Mouse (Mus musculus): ENCODE data around the gene Nup210. TPM values are rescaled to one million over a fixed set of nuclear protein-coding genes. Genes with fewer than 3 reads are reported as not detected.

Gene Nup210
- polyA plus RNA-seq, 1 experiment, result 28.9 TPM

DNA sequence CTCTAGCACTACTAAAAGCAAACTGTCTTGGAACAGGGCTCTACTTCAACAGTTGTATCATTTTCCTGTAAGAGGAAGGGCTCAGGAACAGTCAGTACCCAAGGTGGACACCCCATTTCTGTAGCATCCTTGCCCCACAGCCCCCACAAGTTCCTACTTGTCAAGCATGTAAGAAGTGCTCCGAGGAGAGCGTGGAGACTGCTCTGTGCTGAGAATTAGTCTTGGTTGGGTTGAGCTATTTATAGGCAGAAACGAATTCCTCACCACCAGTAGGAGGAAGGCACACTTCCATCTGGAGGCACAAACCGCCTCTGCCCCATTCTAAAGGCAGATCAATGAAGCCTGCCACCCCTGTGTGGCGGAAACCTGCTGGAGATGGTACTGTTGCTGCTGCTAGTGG is 75.3 kb downstream of the Nup210 start:
- no peaks in the 10 kb centered on the region for H3K4me1 ChIP-seq (ENCODE audit: control insufficient read depth, insufficient read depth, insufficient read length, low read length)
- H3K4me3 ChIP-seq (ENCODE audit: low read depth, low read length), result no peak overlapping the region
- WGBS, result 88% methylated on average over 5 of the region's 5 CpGs
- no peak for TF ChIP-seq CTCF (IDR thresholded peaks at IDR 0.05; ENCODE audit: extremely low read depth, insufficient read length, insufficient replicate concordance, low read depth, low read length)
- TF ChIP-seq POLR2A (IDR thresholded peaks at IDR 0.05; ENCODE audit: low read depth, low read length), result no peak
- H3K36me3 ChIP-seq (ENCODE audit: control insufficient read depth, insufficient read depth, low read length), result peaks cover 13% of the 10 kb centered on the region; the same call in 1 of the 2 replicates
- H3K27me3 ChIP-seq (ENCODE audit: control insufficient read depth, insufficient read depth, low read length), result no peaks in the 10 kb centered on the region
- no peak overlapping the region for H3K27ac ChIP-seq (ENCODE audit: insufficient read depth, low read depth, low read length)

DNA sequence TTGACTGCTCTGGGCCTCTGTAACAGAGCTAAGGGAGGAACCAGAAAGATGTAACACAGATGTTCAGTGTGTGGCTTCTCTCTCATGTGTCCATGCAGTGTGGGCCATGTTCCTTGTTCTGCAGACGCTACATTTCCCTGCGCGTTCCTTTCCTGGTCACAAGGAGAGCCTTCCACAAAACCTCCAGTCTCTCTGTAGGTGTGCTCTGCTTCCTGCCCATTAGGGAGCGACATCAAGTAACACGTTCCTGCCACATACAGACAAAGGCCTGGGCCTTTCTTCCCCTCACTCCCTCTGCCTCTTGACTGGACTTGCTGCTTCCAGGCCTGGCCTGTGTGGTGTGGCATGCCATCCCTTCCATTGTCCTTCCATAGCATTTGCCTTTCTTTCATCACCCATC is 88.4 kb downstream of the Nup210 start:
- whole genome bisulfite sequencing, result 96% methylated on average over 5 of the region's 5 CpGs
- TF ChIP-seq POLR2A (IDR thresholded peaks at IDR 0.05; ENCODE audit: low read depth, low read length), result no peak
- no peak for TF ChIP-seq CTCF (IDR thresholded peaks at IDR 0.05; ENCODE audit: extremely low read depth, insufficient read length, insufficient replicate concordance, low read depth, low read length)
- H3K4me1 ChIP-seq (ENCODE audit: control insufficient read depth, insufficient read depth, insufficient read length, low read length), result no peaks in the 10 kb centered on the region
- H3K27me3 ChIP-seq (ENCODE audit: control insufficient read depth, insufficient read depth, low read length), result no peaks in the 10 kb centered on the region
- H3K4me3 ChIP-seq (ENCODE audit: low read depth, low read length), result no peak overlapping the region
- no peak overlapping the region for H3K27ac ChIP-seq (ENCODE audit: insufficient read depth, low read depth, low read length)
- H3K36me3 ChIP-seq (ENCODE audit: control insufficient read depth, insufficient read depth, low read length), result peaks cover 5% of the 10 kb centered on the region; the same call in 1 of the 2 replicates

DNA sequence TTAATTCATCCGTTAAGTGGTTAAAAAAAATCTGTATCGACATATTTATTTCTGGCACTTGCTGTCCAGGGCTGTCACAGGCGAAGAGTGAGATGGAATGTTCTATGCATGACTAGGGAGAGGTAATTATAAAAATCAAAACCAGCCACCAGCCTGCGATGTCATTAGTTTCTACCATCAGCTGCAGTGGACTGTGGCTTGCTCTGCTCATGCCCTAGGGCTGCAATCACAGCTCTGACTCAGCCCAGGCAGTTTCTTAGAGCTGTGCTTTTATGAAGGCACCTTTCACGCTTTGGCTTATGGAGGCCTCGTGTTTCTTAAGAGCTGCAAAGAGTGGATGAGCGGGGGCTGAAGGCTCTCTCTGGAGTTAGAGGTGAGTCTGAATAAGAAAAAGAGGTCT is 95.8 kb downstream of the Nup210 start:
- no peaks in the 10 kb centered on the region for H3K27me3 ChIP-seq (ENCODE audit: control insufficient read depth, insufficient read depth, low read length)
- H3K27ac ChIP-seq (ENCODE audit: insufficient read depth, low read depth, low read length), result no peak overlapping the region
- WGBS, result 92% methylated on average over 7 of the region's 7 CpGs
- H3K4me1 ChIP-seq (ENCODE audit: control insufficient read depth, insufficient read depth, insufficient read length, low read length), result no peaks in the 10 kb centered on the region
- peaks cover 2% of the 10 kb centered on the region; the same call in 1 of the 2 replicates for H3K36me3 ChIP-seq (ENCODE audit: control insufficient read depth, insufficient read depth, low read length)
- H3K4me3 ChIP-seq (ENCODE audit: low read depth, low read length), result no peak overlapping the region
- TF ChIP-seq POLR2A (IDR thresholded peaks at IDR 0.05; ENCODE audit: low read depth, low read length) (no peak), CTCF (IDR thresholded peaks at IDR 0.05; ENCODE audit: extremely low read depth, insufficient read length, insufficient replicate concordance, low read depth, low read length) (no peak)

DNA sequence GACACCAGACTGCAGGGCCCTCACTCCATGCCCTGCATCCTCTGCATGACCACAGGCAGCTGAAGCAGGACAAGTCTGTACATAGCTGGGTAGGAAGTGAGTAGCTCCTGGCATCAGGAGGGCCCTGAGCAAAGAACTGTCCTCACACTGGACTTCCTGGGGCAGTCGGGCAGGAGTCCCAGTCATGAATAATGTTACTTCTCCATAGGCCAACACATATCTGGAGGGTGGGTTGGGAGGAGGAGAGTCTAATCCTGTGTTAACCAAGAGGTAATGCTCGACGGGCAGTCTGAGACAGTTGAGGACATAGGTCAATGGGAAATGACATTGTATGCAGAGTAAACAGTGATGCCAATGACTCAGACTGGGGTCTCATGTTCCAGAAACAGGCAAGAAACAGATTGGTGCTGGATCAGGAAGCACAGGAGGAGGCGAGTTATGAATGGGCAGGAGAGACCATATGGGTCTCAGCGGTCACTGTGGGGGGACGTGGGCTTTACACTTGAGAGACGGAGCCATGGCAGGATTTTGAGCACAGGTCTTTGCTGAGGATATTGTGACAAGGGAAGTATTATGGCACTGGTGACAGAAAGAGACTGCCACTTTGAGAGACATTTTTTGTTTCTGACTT is 99.9 kb downstream of the Nup210 start:
- Histone ChIP-seq H3K27me3 (ENCODE audit: control insufficient read depth, insufficient read depth, low read length) (no peaks in the 10 kb centered on the region), H3K27ac (ENCODE audit: insufficient read depth, low read depth, low read length) (no peak overlapping the region), H3K4me3 (ENCODE audit: low read depth, low read length) (no peak overlapping the region), H3K36me3 (ENCODE audit: control insufficient read depth, insufficient read depth, low read length) (no peaks in the 10 kb centered on the region; the same call in 1 of the 2 replicates), H3K4me1 (ENCODE audit: control insufficient read depth, insufficient read depth, insufficient read length, low read length) (no peaks in the 10 kb centered on the region)
- TF ChIP-seq CTCF (IDR thresholded peaks at IDR 0.05; ENCODE audit: extremely low read depth, insufficient read length, insufficient replicate concordance, low read depth, low read length) (no peak), POLR2A (IDR thresholded peaks at IDR 0.05; ENCODE audit: low read depth, low read length) (no peak)
- WGBS, result 67% methylated on average over 7 of the region's 7 CpGs

DNA sequence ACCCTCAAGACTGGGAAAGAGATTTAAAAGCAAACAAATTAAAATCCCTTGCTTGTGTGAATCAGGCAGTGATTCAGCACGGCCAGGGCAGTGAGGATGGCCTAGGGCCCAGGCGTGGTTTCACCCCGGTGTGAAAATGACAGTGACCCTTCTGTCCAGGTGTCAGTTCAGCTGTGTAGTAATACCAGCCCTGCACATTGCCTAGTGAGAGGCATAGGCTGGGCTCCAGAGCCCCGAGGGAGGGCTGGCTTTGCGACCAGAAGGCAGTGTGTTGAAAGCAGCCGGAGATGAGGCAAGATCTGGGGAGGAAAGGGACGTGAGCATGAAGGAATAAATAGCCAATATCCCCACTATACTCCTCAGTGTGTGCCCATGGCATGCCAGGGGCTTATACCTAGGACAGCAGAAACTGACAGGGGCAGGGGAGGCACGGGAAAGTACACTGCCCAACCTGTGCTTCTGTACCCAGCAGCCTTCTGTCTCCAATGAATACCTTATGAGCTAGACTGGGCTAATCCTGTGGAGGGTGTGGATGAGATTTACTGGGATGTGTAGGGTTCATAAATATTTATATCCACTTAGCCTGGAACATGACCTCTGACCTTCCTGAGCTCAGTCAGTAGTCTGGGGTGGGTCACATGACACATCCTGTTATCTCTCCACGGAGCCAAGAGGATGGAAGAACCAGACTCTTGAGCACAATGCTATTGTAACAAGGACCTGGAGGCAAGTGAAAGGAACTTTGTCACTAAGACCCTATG is 102.3 kb downstream of the Nup210 start:
- Histone ChIP-seq H3K27ac (ENCODE audit: insufficient read depth, low read depth, low read length) (no peak overlapping the region), H3K4me3 (ENCODE audit: low read depth, low read length) (no peak overlapping the region), H3K36me3 (ENCODE audit: control insufficient read depth, insufficient read depth, low read length) (no peaks in the 10 kb centered on the region; the same call in 1 of the 2 replicates), H3K4me1 (ENCODE audit: control insufficient read depth, insufficient read depth, insufficient read length, low read length) (no peaks in the 10 kb centered on the region), H3K27me3 (ENCODE audit: control insufficient read depth, insufficient read depth, low read length) (no peaks in the 10 kb centered on the region)
- 75% methylated on average over 9 of the region's 9 CpGs for WGBS
- TF ChIP-seq POLR2A (IDR thresholded peaks at IDR 0.05; ENCODE audit: low read depth, low read length) (no peak), CTCF (IDR thresholded peaks at IDR 0.05; ENCODE audit: extremely low read depth, insufficient read length, insufficient replicate concordance, low read depth, low read length) (no peak)

DNA sequence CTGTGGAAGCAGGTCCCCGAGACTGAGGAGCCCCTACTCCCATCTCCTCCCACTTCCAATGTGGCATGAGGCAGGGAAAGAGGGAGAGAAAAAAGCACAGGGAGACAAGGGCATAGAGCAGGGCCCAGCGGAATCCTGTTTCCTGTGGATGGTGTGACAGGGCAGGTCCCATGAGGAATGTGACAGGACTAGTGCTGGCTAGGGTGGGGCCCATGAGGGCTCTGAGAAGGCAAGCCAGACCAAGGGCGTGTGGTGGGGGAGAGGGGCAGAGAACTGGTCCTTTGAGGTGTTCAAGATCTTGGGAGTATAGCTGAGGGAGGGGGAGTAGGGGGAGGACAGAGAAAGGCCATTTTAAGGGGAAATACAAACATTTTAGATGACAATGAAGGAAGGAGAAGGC is 104.2 kb downstream of the Nup210 start:
- Histone ChIP-seq H3K27ac (ENCODE audit: insufficient read depth, low read depth, low read length) (no peak overlapping the region), H3K4me3 (ENCODE audit: low read depth, low read length) (no peak overlapping the region), H3K27me3 (ENCODE audit: control insufficient read depth, insufficient read depth, low read length) (no peaks in the 10 kb centered on the region), H3K4me1 (ENCODE audit: control insufficient read depth, insufficient read depth, insufficient read length, low read length) (no peaks in the 10 kb centered on the region), H3K36me3 (ENCODE audit: control insufficient read depth, insufficient read depth, low read length) (no peaks in the 10 kb centered on the region; the same call in 1 of the 2 replicates)
- TF ChIP-seq POLR2A (IDR thresholded peaks at IDR 0.05; ENCODE audit: low read depth, low read length) (no peak), CTCF (IDR thresholded peaks at IDR 0.05; ENCODE audit: extremely low read depth, insufficient read length, insufficient replicate concordance, low read depth, low read length) (no peak)
- 78% methylated on average over 3 of the region's 3 CpGs for WGBS

DNA sequence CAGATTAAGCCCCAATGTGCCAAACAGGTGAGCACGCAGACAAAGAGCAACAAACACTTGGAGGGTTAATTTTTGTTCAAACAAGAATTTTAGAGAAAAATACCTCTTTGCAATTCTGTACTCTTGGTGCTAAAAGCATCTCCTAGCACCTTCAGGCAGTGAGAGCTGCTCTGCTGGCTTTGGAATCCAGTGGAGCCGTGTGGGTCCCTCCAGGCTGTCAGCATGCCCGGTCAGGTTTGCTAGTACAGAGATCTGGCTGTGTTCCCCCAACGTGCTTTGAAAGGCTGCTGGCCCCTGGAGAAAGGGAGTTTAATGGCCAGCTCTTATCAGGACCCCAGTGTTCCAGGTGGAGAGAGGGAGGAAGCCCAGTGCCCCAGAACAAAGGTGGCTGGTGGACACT is 105.1 kb downstream of the Nup210 start:
- H3K27me3 ChIP-seq (ENCODE audit: control insufficient read depth, insufficient read depth, low read length), result no peaks in the 10 kb centered on the region
- 63% methylated on average over 4 of the region's 4 CpGs for WGBS
- H3K4me3 ChIP-seq (ENCODE audit: low read depth, low read length), result no peak overlapping the region
- H3K36me3 ChIP-seq (ENCODE audit: control insufficient read depth, insufficient read depth, low read length), result no peaks in the 10 kb centered on the region; the same call in 1 of the 2 replicates
- no peaks in the 10 kb centered on the region for H3K4me1 ChIP-seq (ENCODE audit: control insufficient read depth, insufficient read depth, insufficient read length, low read length)
- no peak overlapping the region for H3K27ac ChIP-seq (ENCODE audit: insufficient read depth, low read depth, low read length)
- no peak for TF ChIP-seq POLR2A (IDR thresholded peaks at IDR 0.05; ENCODE audit: low read depth, low read length)
- TF ChIP-seq CTCF (IDR thresholded peaks at IDR 0.05; ENCODE audit: extremely low read depth, insufficient read length, insufficient replicate concordance, low read depth, low read length), result no peak

All from small intestine, adult 2 months (tissue).